Mouse (Mus musculus): ENCODE measurements around the gene Fam104a.

Gene Fam104a

GRCm38 (mm10) chr11:113683957-113684706 is at the start of gene Fam104a, which contains the start of gene D11Wsu47e:
Fam104a (minus strand) TSS chr11:113684155.
D11Wsu47e (plus strand) TSS chr11:113684412.
- DNase-seq = peak; percentile 94 to 97

GRCm38 (mm10) chr11:113731945-113732612 is 48.1 kb upstream of the Fam104a start:
- no peak for DNase-seq

DNA sequence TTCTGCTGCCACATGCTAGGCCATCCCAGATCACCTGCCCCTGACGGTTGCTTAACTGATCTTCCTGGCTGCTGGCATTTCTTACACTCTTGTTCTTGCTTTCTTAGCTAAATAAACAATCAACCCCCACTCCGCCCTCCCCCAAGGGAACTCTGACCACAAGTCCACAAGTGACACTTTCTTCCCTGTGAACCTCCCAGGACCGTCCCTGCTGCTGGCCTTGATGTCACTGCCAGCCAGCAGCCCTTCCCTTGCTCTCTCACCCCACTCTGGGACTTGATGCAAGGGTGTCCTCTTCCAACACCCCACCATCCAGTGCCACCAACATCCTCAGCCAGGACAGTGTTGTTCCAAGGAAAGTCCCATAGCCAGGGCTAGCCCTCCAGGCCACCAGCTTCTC is 46.9 kb upstream of the Fam104a start:
- DNase-seq = no peak

- DNase-seq = no peak
These were observed 46.0 kb upstream of the Fam104a start for GRCm38 (mm10) chr11:113729917-113730316.

DNA sequence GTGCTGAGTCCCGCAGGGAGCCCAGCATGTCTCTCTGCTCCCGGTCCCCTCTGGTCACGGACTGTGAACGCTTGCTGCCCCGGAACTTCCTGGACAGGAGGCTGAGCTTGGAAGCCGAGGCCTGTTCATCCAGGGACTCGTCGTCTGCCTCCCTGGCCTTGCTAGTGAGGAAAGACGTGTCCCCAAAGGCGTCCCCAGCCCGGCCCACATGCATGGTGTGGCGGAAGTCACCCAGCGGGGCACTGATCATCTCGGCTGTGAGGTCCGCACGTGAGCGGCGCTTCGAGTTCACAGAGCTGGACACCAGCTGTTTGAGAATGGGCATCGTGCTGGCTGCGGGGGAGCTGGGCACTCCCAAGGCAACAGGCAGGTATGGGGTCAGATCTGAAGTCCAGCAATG is 45.3 kb upstream of the Fam104a start:
- no peak for DNase-seq

GRCm38 (mm10) chr11:113727992-113728391 is 44.0 kb upstream of the Fam104a start:
- DNase-seq = peak in 1 of 2 experiments; percentile 27

GRCm38 (mm10) chr11:113726994-113727888 is 43.3 kb upstream of the Fam104a start:
- no peak for DNase-seq

DNA sequence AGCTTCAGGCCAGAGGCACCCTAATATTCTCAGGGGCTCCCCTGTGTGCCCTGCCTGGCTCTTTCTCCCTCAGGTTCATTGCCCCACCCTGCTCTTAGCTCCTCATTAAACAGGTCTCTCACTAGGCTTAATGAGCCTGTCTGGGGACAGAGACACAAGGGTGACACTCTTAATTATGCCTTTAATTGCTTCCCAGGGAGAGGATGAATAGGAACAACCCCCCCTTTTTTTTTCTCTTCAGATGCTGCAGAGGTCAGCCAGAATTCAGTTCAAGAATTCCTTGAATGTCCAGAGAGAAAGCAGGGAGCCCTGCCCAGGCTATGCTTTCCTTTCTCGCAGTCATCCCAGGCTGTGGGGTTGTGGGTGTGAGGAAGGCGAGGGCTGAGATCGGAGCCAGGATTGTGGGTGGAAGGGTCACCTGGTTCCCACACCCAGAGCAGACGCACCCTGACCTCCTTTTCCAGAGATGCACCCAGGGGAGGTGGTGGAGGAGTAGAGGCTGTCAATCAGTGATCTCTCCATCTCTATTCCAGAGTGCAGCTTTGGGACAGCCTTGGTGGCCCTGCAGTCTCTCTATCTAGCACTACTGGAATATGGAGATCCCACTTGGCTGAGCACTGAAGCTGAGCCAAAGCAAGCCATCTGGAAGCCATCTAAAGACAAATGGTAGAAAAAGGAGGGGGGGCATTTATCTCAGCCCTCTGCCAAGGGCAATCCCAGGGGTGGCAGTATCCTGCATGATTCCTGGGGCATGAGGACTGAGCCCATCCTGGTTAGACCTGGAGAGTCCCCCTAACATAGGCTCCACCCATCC is 41.5 kb upstream of the Fam104a start:
- peak; percentile 65 to 77 for DNase-seq

DNA sequence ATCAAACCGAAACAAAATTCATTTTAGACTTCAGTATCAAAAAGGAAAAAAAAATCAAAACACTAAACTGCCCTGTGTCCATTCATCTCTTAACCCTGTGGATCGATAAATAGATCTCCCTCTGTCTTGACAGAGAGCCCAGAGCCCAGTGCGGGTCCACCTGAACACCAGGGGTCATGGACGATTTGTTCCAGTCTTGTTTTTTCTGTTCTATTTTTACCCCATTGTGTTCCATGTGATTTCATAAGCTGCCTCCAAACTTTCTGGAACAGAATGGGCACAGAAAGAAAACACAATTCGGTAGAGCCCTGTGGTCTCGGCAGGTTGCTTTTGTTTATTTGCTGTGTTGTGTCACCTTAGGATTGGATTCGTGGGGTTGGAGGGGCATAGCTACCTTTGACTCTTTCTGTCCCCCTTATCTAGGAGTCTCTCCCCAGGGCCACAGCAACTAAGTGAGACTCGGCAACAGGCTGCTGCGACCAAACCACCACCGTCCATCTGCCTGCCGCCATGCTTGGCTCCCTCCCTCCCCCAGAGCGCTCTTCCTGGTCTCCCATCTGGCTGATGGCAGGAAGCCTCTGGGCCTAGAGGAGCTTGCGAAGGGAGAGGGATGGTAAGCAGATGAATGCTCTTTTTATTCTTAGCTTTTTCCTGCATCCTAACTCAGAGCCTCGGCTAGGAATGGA is 38.6 kb upstream of the Fam104a start:
- DNase-seq = peak; percentile 64 to 74

GRCm38 (mm10) chr11:113717767-113718424 is 33.9 kb upstream of the Fam104a start:
- no peak for DNase-seq

- peak; percentile 57 to 68 for DNase-seq
These were observed 32.2 kb upstream of the Fam104a start for GRCm38 (mm10) chr11:113716132-113716531.

DNA sequence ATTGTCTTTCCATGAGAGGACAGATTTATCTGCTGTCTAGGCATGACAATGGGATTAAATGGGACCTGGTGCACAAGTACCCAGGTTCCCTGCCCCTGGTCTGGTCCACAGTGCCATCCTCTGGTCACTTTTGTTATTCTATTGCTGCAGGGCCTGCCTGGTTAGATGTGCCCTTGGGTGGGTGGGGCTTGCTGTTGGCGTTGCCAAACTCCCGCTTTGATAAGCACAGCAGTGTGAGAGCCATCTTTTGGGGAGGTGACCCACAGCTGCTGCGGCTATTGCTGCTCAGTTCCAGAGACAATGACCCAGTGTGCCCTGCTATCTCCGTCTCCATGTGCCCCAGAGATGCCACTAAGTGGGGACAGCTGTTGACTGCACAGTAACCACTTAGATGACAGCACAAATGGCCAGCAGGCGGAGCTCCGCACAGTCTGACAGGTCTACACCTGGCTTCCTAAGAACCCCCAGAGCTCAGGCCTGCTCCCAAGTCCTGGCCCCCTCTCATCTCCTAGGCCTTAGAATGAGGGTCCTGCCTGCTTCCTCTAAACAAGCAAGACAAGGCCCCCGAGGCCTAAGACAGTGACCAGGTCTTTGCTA is 31.2 kb upstream of the Fam104a start:
- DNase-seq = peak in 1 of 2 experiments; percentile 35

DNA sequence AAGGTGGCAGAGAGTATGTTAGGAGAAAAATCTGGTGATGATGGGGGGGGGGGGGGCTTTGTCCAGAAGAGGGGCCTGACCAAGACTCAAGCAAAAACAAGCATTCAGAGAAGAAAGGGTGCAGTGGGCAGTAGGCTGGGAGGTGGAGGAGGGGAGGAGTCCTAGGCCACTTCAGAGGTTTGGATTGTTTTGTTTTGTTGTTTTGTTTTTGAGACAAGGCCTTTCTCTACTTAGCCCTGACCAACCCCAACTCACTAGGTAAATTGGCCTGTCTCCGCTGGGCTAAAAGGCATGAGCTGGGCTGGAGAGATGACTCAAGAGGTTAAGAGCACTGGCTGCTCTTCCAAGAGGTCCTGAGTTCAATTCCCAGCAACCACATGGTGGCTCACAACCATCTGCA is 27.1 kb upstream of the Fam104a start:
- DNase-seq = no peak

DNA sequence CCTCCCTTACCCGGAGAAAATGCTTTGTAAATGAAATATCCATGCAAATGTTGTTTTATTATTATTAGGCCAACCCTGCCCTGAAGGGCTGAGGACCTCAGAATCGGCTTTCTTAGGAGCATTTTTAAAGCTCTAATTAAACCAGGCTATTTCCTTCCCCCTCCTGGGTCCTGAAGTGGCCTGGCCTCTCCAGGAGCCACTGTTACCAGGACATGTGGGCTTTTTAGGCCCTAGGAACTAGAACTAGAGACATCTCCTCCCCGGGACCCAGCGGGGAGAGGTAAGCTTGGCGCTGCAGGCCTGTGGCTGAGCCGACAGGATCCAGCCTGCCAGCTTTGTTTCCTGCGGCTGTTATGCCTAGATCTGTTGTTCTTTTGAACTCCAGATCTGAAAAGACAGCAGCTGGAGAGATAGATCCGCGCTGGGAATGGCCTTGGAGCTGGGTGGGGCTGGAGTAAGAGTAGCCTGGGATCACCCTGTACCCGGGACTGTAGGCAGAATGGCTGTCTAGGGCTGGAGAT is 26.4 kb upstream of the Fam104a start:
- no peak for DNase-seq

DNA sequence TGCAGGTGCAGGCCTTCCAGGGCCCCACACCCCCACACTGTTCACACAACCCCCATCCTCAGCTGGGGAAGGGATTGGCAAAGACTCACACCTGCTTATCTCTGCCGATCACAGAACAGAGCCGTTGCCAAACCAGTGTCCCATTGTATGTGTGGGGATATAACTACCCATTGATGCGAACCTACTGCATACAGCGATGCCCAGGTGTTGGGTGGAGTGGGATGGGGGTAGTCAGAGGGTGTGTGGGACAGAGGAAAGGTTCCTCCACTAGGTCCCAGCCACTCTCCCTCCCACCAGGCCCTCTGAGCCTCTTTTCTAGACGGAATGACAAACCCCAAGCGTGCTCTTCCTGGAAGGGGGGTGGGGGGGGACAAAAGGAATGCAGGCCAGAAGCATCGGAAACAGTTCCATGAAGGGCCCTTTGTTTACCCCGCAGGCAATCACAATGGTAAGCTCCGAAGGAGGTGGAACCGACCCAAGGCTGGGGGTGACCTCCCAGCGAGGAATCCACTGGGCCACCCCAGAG is 25.8 kb upstream of the Fam104a start, which contains the start of gene Cpsf4l:
Gene Cpsf4l, minus strand, starts transcription at position 287 of the 526 bp plus-strand sequence.
- DNase-seq = no peak

DNA sequence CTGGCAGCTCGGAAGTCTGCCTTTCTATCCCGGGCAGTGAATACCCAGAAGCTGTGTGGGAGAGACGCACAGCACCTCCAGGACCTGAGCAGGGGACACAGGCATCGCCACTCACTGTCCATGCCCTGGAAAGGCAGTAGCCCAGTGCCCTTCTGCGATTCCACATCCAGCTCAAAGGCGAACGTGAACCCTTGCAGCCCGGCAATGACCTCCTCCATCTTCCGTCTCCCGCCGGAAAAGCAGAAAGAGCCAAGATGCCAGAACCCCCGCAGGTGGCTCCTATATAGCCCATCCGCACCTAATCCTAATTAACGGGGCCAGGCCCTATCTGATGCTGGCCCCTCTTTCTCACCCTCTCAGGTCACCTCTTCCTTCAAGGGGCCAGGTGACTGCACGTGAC is 25.3 kb upstream of the Fam104a start:
- no peak for DNase-seq

- DNase-seq = no peak
These were observed 24.8 kb upstream of the Fam104a start for GRCm38 (mm10) chr11:113708629-113709213.

DNA sequence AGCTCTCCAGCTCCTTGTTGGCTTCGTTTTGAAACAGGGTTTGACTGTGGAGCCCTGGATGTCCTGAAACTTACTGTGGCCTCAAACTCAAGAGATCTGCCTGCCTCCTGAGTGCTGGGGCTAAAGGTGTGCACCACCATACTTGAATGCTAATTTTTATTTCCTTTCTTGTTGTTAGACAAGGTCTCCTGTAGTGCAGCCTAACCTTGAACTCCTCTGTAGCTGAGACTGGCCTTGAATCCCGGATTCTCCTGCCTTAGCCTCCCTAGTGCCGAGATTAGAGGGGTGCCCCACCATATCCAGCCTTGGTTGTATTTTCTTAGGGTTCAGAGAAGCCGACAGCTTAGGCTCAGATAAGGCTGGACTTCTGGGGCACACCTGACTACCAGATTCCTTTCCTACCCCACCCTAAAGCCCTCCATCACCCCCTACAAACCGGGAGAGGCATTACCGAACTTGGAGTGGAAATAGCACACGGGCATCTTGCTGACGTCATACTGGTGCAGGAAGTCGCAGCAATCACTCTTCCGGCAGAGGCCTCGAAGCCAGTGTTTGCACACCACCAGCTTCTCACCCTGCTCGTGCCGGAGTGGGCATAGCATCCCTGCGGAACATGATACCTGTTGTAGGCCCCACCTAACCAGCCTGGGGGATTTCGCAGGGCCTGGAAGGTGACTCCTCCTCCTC is 22.2 kb upstream of the Fam104a start:
- no peak for DNase-seq

DNA sequence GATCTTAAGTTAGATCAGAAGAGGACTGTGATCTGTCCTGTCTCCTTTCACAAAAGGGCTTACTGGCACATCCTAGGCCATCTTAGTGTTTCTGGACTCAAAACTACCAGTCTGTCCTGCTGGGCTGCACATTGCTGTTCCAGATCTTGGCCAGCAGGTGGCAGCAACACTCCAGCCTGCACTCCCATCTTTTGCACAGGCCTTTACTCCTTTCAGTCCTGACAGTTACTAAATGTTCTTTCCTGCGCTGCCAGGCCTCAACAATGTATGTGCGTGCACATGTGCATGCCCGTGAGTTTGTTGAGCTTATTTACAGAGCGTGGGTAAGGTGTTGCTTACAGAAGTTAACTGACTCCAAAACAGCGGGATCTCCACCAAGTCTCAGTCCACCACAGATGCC is 19.8 kb upstream of the Fam104a start:
- DNase-seq = peak; percentile 85
